Mouse (Mus musculus) MEL (cell line): Measurements from ENCODE around the gene Gm11595. TPM values are rescaled to one million over a fixed set of nuclear protein-coding genes. Genes with fewer than 3 reads are reported as not detected.
"Not testable (repeated sequence)": the region's sequence is repeated elsewhere in the genome, so short reads cannot be mapped to it uniquely, and the experiment has no call there.

Source experiments
- DNase-seq: peaks from one replicate; pipeline ENCODE4 v3.0.0; 2011; ENCODE audit warnings: low read depth, low spot score
- H3K27ac ChIP-seq: 2 replicates; pipeline ENCODE4 v1.5.1; 2012; ENCODE audit warnings: low read depth, mild to moderate bottlenecking, control low read depth, low read length, moderate library complexity; ENCODE audit not compliant: control insufficient read depth
- H3K27me3 ChIP-seq, 2 experiments: fragments of 150-350 bp in 1 of 2; sonication (generic) in 1 of 2; 2 replicates each; pipeline ENCODE4 v1.6.1; 2012; ENCODE audit warnings: low read length in 2 of 2, mild to moderate bottlenecking in 2 of 2, improper control_type of control experiment in 1 of 2, moderate library complexity in 1 of 2; ENCODE audit not compliant: insufficient read depth in 2 of 2, control insufficient read depth in 1 of 2
- H3K36me3 ChIP-seq, 2 experiments: 2 replicates each; pipeline ENCODE4 v1.6.1; 2012 to 2014; ENCODE audit warnings: low read length in 2 of 2, improper control_type of control experiment in 1 of 2, inconsistent platforms in 1 of 2, mild to moderate bottlenecking in 1 of 2; ENCODE audit not compliant: insufficient read depth in 2 of 2, control insufficient read depth in 1 of 2
- H3K4me1 ChIP-seq, 2 experiments: fragments of 150-350 bp in 1 of 2; sonication (generic) in 1 of 2; 2 replicates each; pipeline ENCODE4 v1.6.1; 2012; ENCODE audit warnings: low read length in 2 of 2, improper control_type of control experiment in 1 of 2, mild to moderate bottlenecking in 1 of 2; ENCODE audit not compliant: insufficient read depth in 2 of 2, control insufficient read depth in 1 of 2
- H3K4me3 ChIP-seq, 2 experiments: fragments of 150-350 bp in 1 of 2; sonication (generic) in 1 of 2; 2 replicates each; pipeline ENCODE4 v1.5.1; 2012; ENCODE audit warnings: low read depth in 2 of 2, low read length in 2 of 2, mild to moderate bottlenecking in 2 of 2, moderate library complexity in 2 of 2, control low read depth in 1 of 2, improper control_type of control experiment in 1 of 2; ENCODE audit not compliant: control insufficient read depth in 1 of 2, insufficient read depth in 1 of 2
- H3K79me2 ChIP-seq: 2 replicates; pipeline ENCODE4 v1.6.1; 2012; ENCODE audit warnings: mild to moderate bottlenecking, low read length, moderate library complexity; ENCODE audit not compliant: control insufficient read depth, poor library complexity, insufficient read depth
- H3K9ac ChIP-seq: 2 replicates; pipeline ENCODE4 v1.6.1; 2012; ENCODE audit warnings: low read depth, mild to moderate bottlenecking, control low read depth, low read length, moderate library complexity; ENCODE audit not compliant: control insufficient read depth, poor library complexity, severe bottlenecking
- H3K9me3 ChIP-seq: fragments of 150-350 bp; sonication (generic); replicated peaks from 2 replicates; pipeline ENCODE4 v1.6.1; 2012; ENCODE audit warnings: mild to moderate bottlenecking, low read length, improper control_type of control experiment, moderate library complexity; ENCODE audit not compliant: insufficient read depth
- polyA plus RNA-seq, 2 experiments: library from polyadenylated mRNA; stranded (reverse) in 1 of 2; unstranded in 1 of 2; fragments of >175 nt in 1 of 2; fragments of >200 nt in 1 of 2; gene quantifications; 2 replicates each; pipeline versions ENCODE4 v1.2.1 to v1.2.4; 2012; ENCODE audit warnings: low replicate concordance in 2 of 2, low read depth in 1 of 2; ENCODE audit not compliant: insufficient read length in 2 of 2, insufficient read depth in 1 of 2, missing spikeins in 1 of 2
- total RNA-seq: library from RNA; depleted of rRNA; stranded (reverse); fragments of 300-350 nt; gene quantifications from 2 replicates; pipeline ENCODE4 v1.2.3, GENCODE M21; 2012; rRNA removed

Gm11595 gene
- total RNA-seq (not detected in 2 replicates), polyA plus RNA-seq (not detected)

DNA sequence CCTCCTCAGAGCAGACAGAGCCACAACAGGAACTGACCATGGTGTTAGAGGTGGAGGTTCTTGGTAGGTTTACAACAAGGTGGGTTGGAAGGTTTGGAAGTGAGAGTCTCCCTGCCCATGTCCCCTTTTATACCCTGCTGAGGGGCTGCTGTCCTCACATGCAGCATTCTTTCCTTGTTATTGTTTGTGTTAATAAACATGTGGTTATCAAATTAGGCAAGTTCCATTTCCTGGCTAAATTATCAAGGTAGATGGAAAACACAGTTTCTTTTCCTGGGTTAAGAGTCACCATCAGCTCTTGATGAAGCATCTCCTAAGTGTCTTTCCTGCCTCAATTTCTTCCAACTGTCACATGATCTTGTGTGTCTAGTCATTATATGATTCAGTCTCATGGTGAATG is at the start of gene Gm11595:
Gene Gm11595, minus strand, starts transcription at position 101 of the 400 bp plus-strand sequence.
- H3K4me1 ChIP-seq, H3K27ac ChIP-seq, H3K9me3 ChIP-seq, H3K36me3 ChIP-seq, H3K9ac ChIP-seq, H3K79me2 ChIP-seq, DNase-seq, H3K27me3 ChIP-seq, H3K4me3 ChIP-seq: not testable (repeated sequence)

DNA sequence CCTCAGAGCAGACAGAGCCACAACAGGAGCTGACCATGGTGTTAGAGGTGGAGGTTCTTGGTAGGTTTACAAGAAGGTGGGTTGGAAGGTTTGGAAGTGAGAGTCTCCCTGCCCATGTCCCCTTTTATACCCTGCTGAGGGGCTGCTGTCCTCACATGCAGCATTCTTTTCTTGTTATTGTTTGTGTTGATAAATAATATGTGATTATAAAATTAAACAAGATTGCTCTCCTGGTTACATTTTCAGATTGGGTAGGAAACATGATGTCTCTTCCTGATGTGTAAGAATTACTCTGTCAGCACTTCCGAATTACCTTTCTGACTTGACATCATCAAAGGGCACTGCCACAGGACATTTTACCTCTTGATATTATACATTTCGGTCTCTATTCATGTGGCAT is 42.9 kb upstream of the Gm11595 start, which contains the start of gene Gm11564:
Gene Gm11564, minus strand, starts transcription at position 101 of the 400 bp plus-strand sequence.
- not testable (repeated sequence) for H3K4me3 ChIP-seq, H3K36me3 ChIP-seq, DNase-seq, H3K4me1 ChIP-seq, H3K27ac ChIP-seq, H3K9me3 ChIP-seq, H3K27me3 ChIP-seq, H3K79me2 ChIP-seq, H3K9ac ChIP-seq

- H3K79me2 ChIP-seq, DNase-seq, H3K27me3 ChIP-seq, H3K4me3 ChIP-seq, H3K4me1 ChIP-seq, H3K36me3 ChIP-seq, H3K27ac ChIP-seq, H3K9me3 ChIP-seq, H3K9ac ChIP-seq: not testable (repeated sequence)
Measured at GRCm38 (mm10) chr11:99809792-99810191, 37.1 kb upstream of the Gm11595 start, which contains the start of gene Krtap4-13. Krtap4-13 (minus strand) TSS chr11:99809892.

DNA sequence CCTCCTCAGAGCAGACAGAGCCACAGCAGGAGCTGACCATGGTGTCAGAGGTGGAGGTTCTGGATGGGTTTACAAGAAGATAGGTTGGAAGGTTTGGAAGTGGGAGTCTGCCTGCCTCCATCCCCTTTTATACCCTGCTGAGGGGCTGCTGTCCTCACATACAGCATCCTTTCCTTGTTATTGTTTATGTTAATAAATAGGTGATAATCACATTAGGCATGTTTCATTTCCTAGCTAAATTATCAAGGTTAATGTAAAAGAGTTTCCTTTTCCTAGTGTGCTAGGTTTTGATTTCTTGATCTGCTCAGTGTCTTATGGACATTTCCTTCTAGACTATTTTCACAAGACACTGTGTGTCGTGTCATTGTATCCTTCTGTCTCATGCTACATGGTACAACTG is 31.6 kb upstream of the Gm11595 start, which contains the start of gene Gm11554:
Gene Gm11554, minus strand, starts transcription at position 101 of the 400 bp plus-strand sequence.
- not testable (repeated sequence) for H3K4me1 ChIP-seq, DNase-seq, H3K79me2 ChIP-seq, H3K27me3 ChIP-seq, H3K4me3 ChIP-seq, H3K27ac ChIP-seq, H3K9ac ChIP-seq, H3K9me3 ChIP-seq, H3K36me3 ChIP-seq

GRCm38 (mm10) chr11:99798832-99799231 is 26.1 kb upstream of the Gm11595 start, which contains the start of gene Gm11569:
Gm11569 (minus strand) TSS chr11:99798932.
- H3K9ac ChIP-seq, H3K9me3 ChIP-seq, H3K27me3 ChIP-seq, H3K79me2 ChIP-seq, H3K36me3 ChIP-seq, DNase-seq, H3K4me1 ChIP-seq, H3K27ac ChIP-seq, H3K4me3 ChIP-seq: not testable (repeated sequence)
